Mouse (Mus musculus): ENCODE measurements at regions not wholly inside any gene's neighbourhood (a gene's known extent, or its start where the extent isn't known, plus 50 kb on each side); places are given as distances from the start of the nearest gene placed in this dataset.
A peak's percentile ranks its signal among the peaks of the same experiment; 100 is the strongest.

GRCm38 (mm10) chr12:119054560-119054959 is 88.3 kb upstream of the Abcb5 start:
- Histone ChIP-seq H3K27me3 (ENCODE audit: control insufficient read depth, insufficient read depth, low read length) (no peaks in the 10 kb centered on the region), H3K9me3 (ENCODE audit: control insufficient read depth, low read length) (no peaks in the 10 kb centered on the region), H3K4me2 (ENCODE audit: low read depth, low read length, severe bottlenecking) (no peak overlapping the region), H3K36me3 (ENCODE audit: control insufficient read depth, insufficient read depth, low read length) (no peaks in the 10 kb centered on the region), H3K27ac (ENCODE audit: low read depth, low read length) (no peak overlapping the region), H3K4me3 (ENCODE audit: low read depth, low read length) (no peak overlapping the region), H3K4me1 (replicated peaks; ENCODE audit: control insufficient read depth, insufficient read depth, low read length) (no peaks in the 10 kb centered on the region), H3K9ac (ENCODE audit: low read length) (no peak overlapping the region)
- ATAC-seq (replicated peaks; ENCODE audit: low FRiP score) (no peak), DNase-seq (ENCODE audit: low spot score) (no peak)
- 48% methylated on average over 3 of the region's 3 CpGs for WGBS

GRCm38 (mm10) chr12:119051692-119052379 is 85.6 kb upstream of the Abcb5 start:
- H3K9ac ChIP-seq (ENCODE audit: low read length), result no peak overlapping the region
- 0 out of 2 replicates have a peak, but pooled peaks have one; percentile 42 for ATAC-seq (replicated peaks; ENCODE audit: low FRiP score)
- no peak overlapping the region for H3K4me2 ChIP-seq (ENCODE audit: low read depth, low read length, severe bottlenecking)
- DNase-seq (ENCODE audit: low spot score), result no peak
- H3K27me3 ChIP-seq (ENCODE audit: control insufficient read depth, insufficient read depth, low read length), result no peaks in the 10 kb centered on the region
- no peaks in the 10 kb centered on the region for H3K9me3 ChIP-seq (ENCODE audit: control insufficient read depth, low read length)
- 63% methylated on average over 2 of the region's 2 CpGs for WGBS
- H3K4me1 ChIP-seq (replicated peaks; ENCODE audit: control insufficient read depth, insufficient read depth, low read length), result no peaks in the 10 kb centered on the region
- no peak overlapping the region for H3K27ac ChIP-seq (ENCODE audit: low read depth, low read length)
- H3K4me3 ChIP-seq (ENCODE audit: low read depth, low read length), result no peak overlapping the region
- no peaks in the 10 kb centered on the region for H3K36me3 ChIP-seq (ENCODE audit: control insufficient read depth, insufficient read depth, low read length)

- no peaks in the 10 kb centered on the region for H3K36me3 ChIP-seq (ENCODE audit: control insufficient read depth, insufficient read depth, low read length)
- H3K9me3 ChIP-seq (ENCODE audit: control insufficient read depth, low read length), result no peaks in the 10 kb centered on the region
- H3K4me1 ChIP-seq (replicated peaks; ENCODE audit: control insufficient read depth, insufficient read depth, low read length), result no peaks in the 10 kb centered on the region
- 96% methylated on average over 3 of the region's 3 CpGs for WGBS
- H3K4me2 ChIP-seq (ENCODE audit: low read depth, low read length, severe bottlenecking), result no peak overlapping the region
- no peak overlapping the region for H3K4me3 ChIP-seq (ENCODE audit: low read depth, low read length)
- DNase-seq (ENCODE audit: low spot score) (no peak), ATAC-seq (replicated peaks; ENCODE audit: low FRiP score) (no peak)
- no peaks in the 10 kb centered on the region for H3K27me3 ChIP-seq (ENCODE audit: control insufficient read depth, insufficient read depth, low read length)
- no peak overlapping the region for H3K27ac ChIP-seq (ENCODE audit: low read depth, low read length)
- H3K9ac ChIP-seq (ENCODE audit: low read length), result no peak overlapping the region
These were observed 72.1 kb upstream of the Abcb5 start for GRCm38 (mm10) chr12:119038306-119038705.

- WGBS, result 75% methylated on average over 4 of the region's 4 CpGs
- Histone ChIP-seq H3K36me3 (ENCODE audit: control insufficient read depth, insufficient read depth, low read length) (no peaks in the 10 kb centered on the region), H3K27ac (ENCODE audit: low read depth, low read length) (no peak overlapping the region), H3K4me1 (replicated peaks; ENCODE audit: control insufficient read depth, insufficient read depth, low read length) (no peaks in the 10 kb centered on the region), H3K27me3 (ENCODE audit: control insufficient read depth, insufficient read depth, low read length) (no peaks in the 10 kb centered on the region), H3K9me3 (ENCODE audit: control insufficient read depth, low read length) (no peaks in the 10 kb centered on the region), H3K4me2 (ENCODE audit: low read depth, low read length, severe bottlenecking) (no peak overlapping the region), H3K4me3 (ENCODE audit: low read depth, low read length) (no peak overlapping the region), H3K9ac (ENCODE audit: low read length) (no peak overlapping the region)
- DNase-seq (ENCODE audit: low spot score) (no peak), ATAC-seq (replicated peaks; ENCODE audit: low FRiP score) (no peak)
These were observed 68.6 kb upstream of the Abcb5 start for GRCm38 (mm10) chr12:119034828-119035227.

GRCm38 (mm10) chr12:119028711-119029110 is 62.5 kb upstream of the Abcb5 start:
- no peaks in the 10 kb centered on the region for H3K36me3 ChIP-seq (ENCODE audit: control insufficient read depth, insufficient read depth, low read length)
- no peak overlapping the region for H3K27ac ChIP-seq (ENCODE audit: low read depth, low read length)
- H3K4me3 ChIP-seq (ENCODE audit: low read depth, low read length), result no peak overlapping the region
- 61% methylated on average over 2 of the region's 2 CpGs for WGBS
- H3K4me1 ChIP-seq (replicated peaks; ENCODE audit: control insufficient read depth, insufficient read depth, low read length), result no peaks in the 10 kb centered on the region
- ATAC-seq (replicated peaks; ENCODE audit: low FRiP score) (no peak), DNase-seq (ENCODE audit: low spot score) (no peak)
- no peaks in the 10 kb centered on the region for H3K27me3 ChIP-seq (ENCODE audit: control insufficient read depth, insufficient read depth, low read length)
- H3K9me3 ChIP-seq (ENCODE audit: control insufficient read depth, low read length), result no peaks in the 10 kb centered on the region
- no peak overlapping the region for H3K9ac ChIP-seq (ENCODE audit: low read length)
- no peak overlapping the region for H3K4me2 ChIP-seq (ENCODE audit: low read depth, low read length, severe bottlenecking)

GRCm38 (mm10) chr12:119028161-119028560 is 61.9 kb upstream of the Abcb5 start:
- Histone ChIP-seq H3K9ac (ENCODE audit: low read length) (no peak overlapping the region), H3K4me2 (ENCODE audit: low read depth, low read length, severe bottlenecking) (no peak overlapping the region), H3K9me3 (ENCODE audit: control insufficient read depth, low read length) (no peaks in the 10 kb centered on the region), H3K36me3 (ENCODE audit: control insufficient read depth, insufficient read depth, low read length) (no peaks in the 10 kb centered on the region), H3K4me1 (replicated peaks; ENCODE audit: control insufficient read depth, insufficient read depth, low read length) (no peaks in the 10 kb centered on the region), H3K27me3 (ENCODE audit: control insufficient read depth, insufficient read depth, low read length) (no peaks in the 10 kb centered on the region), H3K27ac (ENCODE audit: low read depth, low read length) (no peak overlapping the region), H3K4me3 (ENCODE audit: low read depth, low read length) (no peak overlapping the region)
- DNase-seq (ENCODE audit: low spot score) (no peak), ATAC-seq (replicated peaks; ENCODE audit: low FRiP score) (peak; percentile 61)
- WGBS, result 53% methylated on average over 2 of the region's 2 CpGs

- no peak for DNase-seq (ENCODE audit: low spot score)
- H3K9ac ChIP-seq (ENCODE audit: low read length), result no peak overlapping the region
- WGBS, result 50% methylated on average over 4 of the region's 4 CpGs
These were observed 61.5 kb upstream of the Abcb5 start for GRCm38 (mm10) chr12:119027701-119028100.

GRCm38 (mm10) chr12:119026311-119026710 is 60.1 kb upstream of the Abcb5 start:
- Histone ChIP-seq H3K9me3 (ENCODE audit: control insufficient read depth, low read length) (no peaks in the 10 kb centered on the region), H3K27me3 (ENCODE audit: control insufficient read depth, insufficient read depth, low read length) (no peaks in the 10 kb centered on the region), H3K9ac (ENCODE audit: low read length) (no peak overlapping the region), H3K4me1 (replicated peaks; ENCODE audit: control insufficient read depth, insufficient read depth, low read length) (no peaks in the 10 kb centered on the region), H3K4me2 (ENCODE audit: low read depth, low read length, severe bottlenecking) (no peak overlapping the region), H3K36me3 (ENCODE audit: control insufficient read depth, insufficient read depth, low read length) (no peaks in the 10 kb centered on the region), H3K27ac (ENCODE audit: low read depth, low read length) (no peak overlapping the region), H3K4me3 (ENCODE audit: low read depth, low read length) (no peak overlapping the region)
- 58% methylated on average over 1 of the region's 1 CpGs for WGBS
- DNase-seq (ENCODE audit: low spot score) (peak; percentile 61), ATAC-seq (replicated peaks; ENCODE audit: low FRiP score) (peak; percentile 76)

More at GRCm38 (mm10) chr12:119027701-119028100, 61.5 kb upstream of the Abcb5 start:
- Histone ChIP-seq H3K36me3 (ENCODE audit: control insufficient read depth, insufficient read depth, low read length) (no peaks in the 10 kb centered on the region), H3K27me3 (ENCODE audit: control insufficient read depth, insufficient read depth, low read length) (no peaks in the 10 kb centered on the region), H3K4me3 (ENCODE audit: low read depth, low read length) (no peak overlapping the region), H3K27ac (ENCODE audit: low read depth, low read length) (no peak overlapping the region), H3K9me3 (ENCODE audit: control insufficient read depth, low read length) (no peaks in the 10 kb centered on the region), H3K4me1 (replicated peaks; ENCODE audit: control insufficient read depth, insufficient read depth, low read length) (no peaks in the 10 kb centered on the region), H3K4me2 (ENCODE audit: low read depth, low read length, severe bottlenecking) (no peak overlapping the region)
- no peak for ATAC-seq (replicated peaks; ENCODE audit: low FRiP score)

- Histone ChIP-seq H3K27ac (ENCODE audit: low read depth, low read length) (no peak overlapping the region), H3K4me3 (ENCODE audit: low read depth, low read length) (no peak overlapping the region), H3K36me3 (ENCODE audit: control insufficient read depth, insufficient read depth, low read length) (no peaks in the 10 kb centered on the region), H3K4me2 (ENCODE audit: low read depth, low read length, severe bottlenecking) (no peak overlapping the region), H3K9me3 (ENCODE audit: control insufficient read depth, low read length) (no peaks in the 10 kb centered on the region), H3K27me3 (ENCODE audit: control insufficient read depth, insufficient read depth, low read length) (no peaks in the 10 kb centered on the region), H3K4me1 (replicated peaks; ENCODE audit: control insufficient read depth, insufficient read depth, low read length) (no peaks in the 10 kb centered on the region), H3K9ac (ENCODE audit: low read length) (no peak overlapping the region)
- 77% methylated on average over 1 of the region's 1 CpGs for WGBS
- no peak for ATAC-seq (replicated peaks; ENCODE audit: low FRiP score)
- no peak for DNase-seq (ENCODE audit: low spot score)
These were observed 57.8 kb upstream of the Abcb5 start for GRCm38 (mm10) chr12:119024063-119024462.

All from forebrain, embryonic 11.5 days (tissue).